Mouse (Mus musculus) hindbrain, postnatal 0 days (tissue): ENCODE measurements around the gene Hus1. TPM values are rescaled to one million over a fixed set of nuclear protein-coding genes. Genes with fewer than 3 reads are reported as not detected.
A peak's percentile ranks its signal among the peaks of the same experiment; 100 is the strongest.

ENCODE experiments used
- ATAC-seq: fragments of 200-750 bp; cut with Nextera tagmentation; 2 replicates; pipeline ENCODE4 v1.8.0; 2017; ENCODE audit warnings: mild to moderate bottlenecking, moderate TSS enrichment, moderate library complexity
- DNase-seq: peaks from one replicate; pipeline ENCODE4 v3.0.0-alpha.2; 2015; ENCODE audit warnings: low spot score
- H3K27ac ChIP-seq: fragments of 300-500 bp; sonication (generic); 2 replicates; pipeline ENCODE4 v1.5.1; 2014; ENCODE audit warnings: mild to moderate bottlenecking
- H3K27me3 ChIP-seq: fragments of 300-500 bp; sonication (generic); 2 replicates; pipeline ENCODE4 v1.6.1; 2014; ENCODE audit warnings: low read length, mixed read lengths; ENCODE audit not compliant: insufficient read depth
- H3K36me3 ChIP-seq: fragments of 300-500 bp; sonication (generic); 2 replicates; pipeline ENCODE4 v1.6.1; 2014; ENCODE audit warnings: low read length, mixed read lengths; ENCODE audit not compliant: insufficient read depth
- H3K4me1 ChIP-seq: fragments of 300-500 bp; sonication (generic); 2 replicates; pipeline ENCODE4 v1.6.1; 2014; ENCODE audit warnings: antibody characterized with exemption, low read length, mixed read lengths; ENCODE audit not compliant: insufficient read depth
- H3K4me2 ChIP-seq: fragments of 300-500 bp; sonication (generic); 2 replicates; pipeline ENCODE4 v1.6.1; 2014; ENCODE audit warnings: low read depth, mild to moderate bottlenecking, low read length, moderate library complexity, mixed read lengths
- H3K4me3 ChIP-seq: fragments of 300-500 bp; sonication (generic); 2 replicates; pipeline ENCODE4 v1.5.1; 2014; ENCODE audit warnings: low read length
- H3K9ac ChIP-seq: fragments of 300-500 bp; sonication (generic); replicated peaks from 2 replicates; pipeline ENCODE4 v1.6.1; 2014; ENCODE audit warnings: mild to moderate bottlenecking, low read length, moderate library complexity, mixed read lengths
- H3K9me3 ChIP-seq: fragments of 300-500 bp; sonication (generic); 2 replicates; pipeline ENCODE4 v1.6.1; 2016; ENCODE audit warnings: low read length, mixed read lengths
- CTCF ChIP-seq: IDR thresholded peaks from 2 replicates; pipeline ENCODE4 v1.5.1; 2016; ENCODE audit warnings: antibody characterized with exemption, control low read depth, low read depth
- WGBS: fragments of 180-500 bp; shearing (Covaris S2); extraction: QIAGEN DNeasy Blood & Tissue Kit; methylation state at CpG from one replicate; pipeline ENCODE4 v1.1.7; 2014; 5-methylcytosine and 5-hydroxymethylcytosine counted together
- polyA plus RNA-seq: library from polyadenylated mRNA; unstranded; fragments of >200 nt; fragmentation: Nextera tagmentation; extraction: Ambion mirVana; gene quantifications from 2 replicates; pipeline ENCODE4 v1.2.1, GENCODE M21; 2015
- total RNA-seq: library from RNA; depleted of rRNA; stranded (reverse); fragments of >200 nt; gene quantifications from 2 replicates; pipeline ENCODE4 v1.2.3, GENCODE M21; 2014; rRNA removed

Gene Hus1
- total RNA-seq (17.3 and 20.0 TPM in 2 replicates), polyA plus RNA-seq (9.5 and 10.1 TPM in 2 replicates)

- H3K9me3 ChIP-seq, result no peaks in the 10 kb centered on the region
- TF ChIP-seq CTCF, result no peak
- peak within 1 kb of the TSS; percentile 69 for H3K9ac ChIP-seq
- H3K4me1 ChIP-seq, result 0 out of 2 replicates have a peak, but pooled peaks cover 4% of the 10 kb centered on the region
- ATAC-seq, result peak; percentile 96
- H3K27me3 ChIP-seq, result no peaks in the 10 kb centered on the region
- under 1% methylated on average over 43 of the region's 43 CpGs for WGBS
- peak within 1 kb of the TSS; percentile 57 for H3K4me3 ChIP-seq
- H3K36me3 ChIP-seq, result no peaks in the 10 kb centered on the region
- peak within 1 kb of the TSS; percentile 75 for H3K27ac ChIP-seq
- peak within 1 kb of the TSS; percentile 73 for H3K4me2 ChIP-seq
- peak; percentile 90 for DNase-seq
Measured at GRCm38 (mm10) chr11:9010853-9011339, at the start of gene Hus1. Gene Hus1, minus strand, starts transcription at chr11:9011191.

- Histone ChIP-seq H3K4me1 (no peaks in the 10 kb centered on the region), H3K4me2 (no peak overlapping the region), H3K36me3 (no peaks in the 10 kb centered on the region), H3K9ac (no peak overlapping the region), H3K27ac (no peak overlapping the region), H3K27me3 (no peaks in the 10 kb centered on the region), H3K9me3 (no peaks in the 10 kb centered on the region), H3K4me3 (no peak overlapping the region)
- 63% methylated on average over 5 of the region's 5 CpGs for WGBS
- no peak for DNase-seq
- TF ChIP-seq CTCF, result no peak
- ATAC-seq, result no peak
Measured at GRCm38 (mm10) chr11:9060484-9060883, 49.5 kb upstream of the Hus1 start.

GRCm38 (mm10) chr11:9060029-9060428, 49.0 kb upstream of the Hus1 start:
- DNase-seq (no peak), ATAC-seq (no peak)
- H3K4me3 ChIP-seq, result no peak overlapping the region
- H3K36me3 ChIP-seq, result no peaks in the 10 kb centered on the region
- H3K27me3 ChIP-seq, result no peaks in the 10 kb centered on the region
- WGBS, result 64% methylated on average over 1 of the region's 1 CpGs
- no peaks in the 10 kb centered on the region for H3K4me1 ChIP-seq
- H3K9ac ChIP-seq, result no peak overlapping the region
- no peaks in the 10 kb centered on the region for H3K9me3 ChIP-seq
- H3K4me2 ChIP-seq, result no peak overlapping the region
- H3K27ac ChIP-seq, result no peak overlapping the region
- no peak for TF ChIP-seq CTCF

- Histone ChIP-seq H3K9ac (no peak overlapping the region), H3K27ac (no peak overlapping the region), H3K4me1 (no peaks in the 10 kb centered on the region), H3K4me3 (no peak overlapping the region), H3K36me3 (no peaks in the 10 kb centered on the region), H3K4me2 (no peak overlapping the region), H3K27me3 (no peaks in the 10 kb centered on the region), H3K9me3 (no peaks in the 10 kb centered on the region)
- ATAC-seq (no peak), DNase-seq (no peak)
- 95% methylated on average over 4 of the region's 4 CpGs for WGBS
- no peak for TF ChIP-seq CTCF
Measured at GRCm38 (mm10) chr11:9057711-9058110, 46.7 kb upstream of the Hus1 start.

- Histone ChIP-seq H3K4me1 (no peaks in the 10 kb centered on the region), H3K27ac (no peak overlapping the region), H3K4me2 (no peak overlapping the region), H3K9me3 (no peaks in the 10 kb centered on the region), H3K4me3 (no peak overlapping the region), H3K36me3 (no peaks in the 10 kb centered on the region), H3K27me3 (no peaks in the 10 kb centered on the region), H3K9ac (no peak overlapping the region)
- ATAC-seq (no peak), DNase-seq (no peak)
- no peak for TF ChIP-seq CTCF
- WGBS, result 84% methylated on average over 2 of the region's 2 CpGs
Measured at GRCm38 (mm10) chr11:9056937-9057336, 45.9 kb upstream of the Hus1 start.

- no peak for ATAC-seq
- Histone ChIP-seq H3K4me3 (no peak overlapping the region), H3K27ac (no peak overlapping the region), H3K27me3 (no peaks in the 10 kb centered on the region), H3K9me3 (no peaks in the 10 kb centered on the region), H3K4me2 (no peak overlapping the region), H3K36me3 (no peaks in the 10 kb centered on the region), H3K4me1 (peaks cover 6% of the 10 kb centered on the region; the same call in 1 of the 2 replicates), H3K9ac (no peak overlapping the region)
- WGBS, result 75% methylated on average over 2 of the region's 2 CpGs
- TF ChIP-seq CTCF, result no peak
- DNase-seq, result no peak
Measured at GRCm38 (mm10) chr11:9051895-9052294, 40.9 kb upstream of the Hus1 start.

GRCm38 (mm10) chr11:9050241-9050640, 39.2 kb upstream of the Hus1 start:
- DNase-seq (no peak), ATAC-seq (no peak)
- no peaks in the 10 kb centered on the region for H3K9me3 ChIP-seq
- H3K27ac ChIP-seq, result no peak overlapping the region
- no peaks in the 10 kb centered on the region for H3K36me3 ChIP-seq
- H3K4me3 ChIP-seq, result no peak overlapping the region
- peaks cover 6% of the 10 kb centered on the region; the same call in 1 of the 2 replicates for H3K4me1 ChIP-seq
- no peak for TF ChIP-seq CTCF
- H3K4me2 ChIP-seq, result no peak overlapping the region
- H3K27me3 ChIP-seq, result no peaks in the 10 kb centered on the region
- 71% methylated on average over 4 of the region's 4 CpGs for WGBS
- H3K9ac ChIP-seq, result no peak overlapping the region
